Mouse (Mus musculus) MEL (cell line): ENCODE measurements at regions not wholly inside any gene's neighbourhood (a gene's known extent, or its start where the extent isn't known, plus 50 kb on each side); places are given as distances from the start of the nearest gene placed in this dataset.
"Not testable (repeated sequence)": the region's sequence is repeated elsewhere in the genome, so short reads cannot be mapped to it uniquely, and the experiment has no call there.

ENCODE experiments used
- DNase-seq: peaks from one replicate; pipeline ENCODE4 v3.0.0; 2011; ENCODE audit warnings: low read depth, low spot score
- H3K27ac ChIP-seq: 2 replicates; pipeline ENCODE4 v1.5.1; 2012; ENCODE audit warnings: low read depth, mild to moderate bottlenecking, control low read depth, low read length, moderate library complexity; ENCODE audit not compliant: control insufficient read depth
- H3K27me3 ChIP-seq, 2 experiments: fragments of 150-350 bp in 1 of 2; sonication (generic) in 1 of 2; 2 replicates each; pipeline ENCODE4 v1.6.1; 2012; ENCODE audit warnings: low read length in 2 of 2, mild to moderate bottlenecking in 2 of 2, improper control_type of control experiment in 1 of 2, moderate library complexity in 1 of 2; ENCODE audit not compliant: insufficient read depth in 2 of 2, control insufficient read depth in 1 of 2
- H3K36me3 ChIP-seq, 2 experiments: 2 replicates each; pipeline ENCODE4 v1.6.1; 2012 to 2014; ENCODE audit warnings: low read length in 2 of 2, improper control_type of control experiment in 1 of 2, inconsistent platforms in 1 of 2, mild to moderate bottlenecking in 1 of 2; ENCODE audit not compliant: insufficient read depth in 2 of 2, control insufficient read depth in 1 of 2
- H3K4me1 ChIP-seq, 2 experiments: fragments of 150-350 bp in 1 of 2; sonication (generic) in 1 of 2; 2 replicates each; pipeline ENCODE4 v1.6.1; 2012; ENCODE audit warnings: low read length in 2 of 2, improper control_type of control experiment in 1 of 2, mild to moderate bottlenecking in 1 of 2; ENCODE audit not compliant: insufficient read depth in 2 of 2, control insufficient read depth in 1 of 2
- H3K4me3 ChIP-seq, 2 experiments: fragments of 150-350 bp in 1 of 2; sonication (generic) in 1 of 2; 2 replicates each; pipeline ENCODE4 v1.5.1; 2012; ENCODE audit warnings: low read depth in 2 of 2, low read length in 2 of 2, mild to moderate bottlenecking in 2 of 2, moderate library complexity in 2 of 2, control low read depth in 1 of 2, improper control_type of control experiment in 1 of 2; ENCODE audit not compliant: control insufficient read depth in 1 of 2, insufficient read depth in 1 of 2
- H3K79me2 ChIP-seq: 2 replicates; pipeline ENCODE4 v1.6.1; 2012; ENCODE audit warnings: mild to moderate bottlenecking, low read length, moderate library complexity; ENCODE audit not compliant: control insufficient read depth, poor library complexity, insufficient read depth
- H3K9ac ChIP-seq: 2 replicates; pipeline ENCODE4 v1.6.1; 2012; ENCODE audit warnings: low read depth, mild to moderate bottlenecking, control low read depth, low read length, moderate library complexity; ENCODE audit not compliant: control insufficient read depth, poor library complexity, severe bottlenecking
- H3K9me3 ChIP-seq: fragments of 150-350 bp; sonication (generic); replicated peaks from 2 replicates; pipeline ENCODE4 v1.6.1; 2012; ENCODE audit warnings: mild to moderate bottlenecking, low read length, improper control_type of control experiment, moderate library complexity; ENCODE audit not compliant: insufficient read depth
- CHD1 ChIP-seq: IDR thresholded peaks from 2 replicates; pipeline ENCODE4 v1.6.1; 2012; ENCODE audit warnings: low read depth, mild to moderate bottlenecking, inconsistent platforms, low read length, improper control_type of control experiment
- CHD2 ChIP-seq: IDR thresholded peaks from 2 replicates; pipeline ENCODE4 v1.6.1; 2011; ENCODE audit warnings: low read length, improper control_type of control experiment
- CTCF ChIP-seq, 3 experiments: IDR thresholded peaks in 2 of 3; conservative IDR thresholded peaks in 1 of 3; 2 replicates each; pipeline ENCODE4 v1.5.1; 2011 to 2012; ENCODE audit warnings: low read length in 3 of 3, low read depth in 2 of 3, mild to moderate bottlenecking in 2 of 3, improper control_type of control experiment in 1 of 3, inconsistent platforms in 1 of 3, mixed read lengths in 1 of 3, moderate library complexity in 1 of 3; ENCODE audit not compliant: control insufficient read depth in 1 of 3, insufficient read depth in 1 of 3, poor library complexity in 1 of 3, severe bottlenecking in 1 of 3
- E2F4 ChIP-seq: IDR thresholded peaks from 2 replicates; pipeline ENCODE4 v1.6.1; 2011; ENCODE audit warnings: low read depth, low read length, improper control_type of control experiment, borderline replicate concordance
- GATA1 ChIP-seq: IDR thresholded peaks from 2 replicates; pipeline ENCODE4 v1.6.1; 2011; ENCODE audit warnings: low read depth, low read length, improper control_type of control experiment
- JUND ChIP-seq: IDR thresholded peaks from 2 replicates; pipeline ENCODE4 v1.6.1; 2011; ENCODE audit warnings: low read depth, mild to moderate bottlenecking, improper control_type of control experiment, low read length
- KAT2A ChIP-seq: conservative IDR thresholded peaks from 2 replicates; pipeline ENCODE4 v1.6.1; 2012; ENCODE audit warnings: low read depth, low read length, improper control_type of control experiment, inconsistent platforms
- MEF2A ChIP-seq: IDR thresholded peaks from 2 replicates; pipeline ENCODE4 v1.6.1; 2014; ENCODE audit warnings: low read depth, mild to moderate bottlenecking, inconsistent platforms, low read length, improper control_type of control experiment; ENCODE audit not compliant: poor library complexity, insufficient replicate concordance, severe bottlenecking; ENCODE audit errors: extremely low read depth
- MXI1 ChIP-seq: IDR thresholded peaks from 2 replicates; pipeline ENCODE4 v1.6.1; 2011; ENCODE audit warnings: mild to moderate bottlenecking, low read depth, low read length, improper control_type of control experiment
- POLR2A ChIP-seq, 2 experiments: IDR thresholded peaks; 2 replicates each; pipeline ENCODE4 v1.6.1; 2011 to 2012; ENCODE audit warnings: low read length in 2 of 2, mild to moderate bottlenecking in 2 of 2, control low read depth in 1 of 2, improper control_type of control experiment in 1 of 2, low read depth in 1 of 2, moderate library complexity in 1 of 2; ENCODE audit not compliant: control insufficient read depth in 1 of 2, insufficient read depth in 1 of 2, poor library complexity in 1 of 2
- RAD21 ChIP-seq: IDR thresholded peaks from 2 replicates; pipeline ENCODE4 v1.6.1; 2011; ENCODE audit warnings: mild to moderate bottlenecking, low read depth, low read length, improper control_type of control experiment
- RCOR1 ChIP-seq: IDR thresholded peaks from 2 replicates; pipeline ENCODE4 v1.6.1; 2012; ENCODE audit warnings: low read depth, mild to moderate bottlenecking, inconsistent platforms, low read length, improper control_type of control experiment
- SMC3 ChIP-seq: IDR thresholded peaks from 2 replicates; pipeline ENCODE4 v1.6.1; 2011; ENCODE audit warnings: low read depth, low read length, improper control_type of control experiment
- UBTF ChIP-seq: IDR thresholded peaks from 2 replicates; pipeline ENCODE4 v1.6.1; 2012; ENCODE audit warnings: low read depth, mild to moderate bottlenecking, inconsistent platforms, low read length, improper control_type of control experiment, moderate library complexity, borderline replicate concordance; ENCODE audit not compliant: insufficient read depth
- USF1 ChIP-seq: IDR thresholded peaks from 2 replicates; pipeline ENCODE4 v1.6.1; 2014; ENCODE audit warnings: low read depth, mild to moderate bottlenecking, inconsistent platforms, low read length, improper control_type of control experiment, moderate library complexity
- USF2 ChIP-seq, 2 experiments: IDR thresholded peaks; 2 replicates each; pipeline ENCODE4 v1.6.1; 2011 to 2012; ENCODE audit warnings: improper control_type of control experiment in 2 of 2, low read length in 2 of 2, borderline replicate concordance in 1 of 2, inconsistent platforms in 1 of 2, low read depth in 1 of 2, mild to moderate bottlenecking in 1 of 2; ENCODE audit not compliant: insufficient read depth in 1 of 2

DNA sequence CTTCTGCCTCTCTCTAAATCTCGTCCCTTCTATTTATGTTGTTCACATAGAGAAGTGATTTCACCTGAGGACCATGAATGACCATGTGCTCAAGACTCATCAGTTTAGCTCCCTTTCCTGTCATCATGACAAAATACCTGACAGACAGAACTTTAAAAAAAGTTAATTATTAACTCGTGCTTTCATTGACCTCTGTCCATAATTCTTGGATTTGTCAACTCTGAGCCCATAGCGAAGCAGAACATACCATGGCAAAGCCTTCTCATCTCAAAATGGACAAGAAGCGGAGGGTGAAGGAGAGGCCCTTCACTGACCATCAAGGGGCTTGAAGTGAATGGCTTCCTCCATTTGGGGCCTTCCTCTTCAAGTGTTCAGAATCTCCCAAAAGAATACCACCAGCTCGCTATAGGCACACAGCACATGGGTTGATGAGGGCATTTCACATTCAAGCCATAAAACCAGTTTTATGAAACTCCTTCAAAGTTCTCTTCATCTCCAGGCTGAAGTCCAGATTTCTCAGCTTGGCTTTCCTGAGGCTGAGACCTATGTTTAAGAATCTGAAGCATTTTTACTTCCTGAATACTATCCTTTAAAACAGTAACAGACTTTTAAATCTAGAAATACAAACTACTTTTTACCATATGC lies 144.0 kb upstream of the P2ry1 start:
- Histone ChIP-seq H3K27ac (no peak overlapping the region), H3K4me3 (no peak overlapping the region), H3K36me3 (no peaks in the 10 kb centered on the region), H3K79me2 (no peaks in the 10 kb centered on the region), H3K9ac (no peak overlapping the region), H3K4me1 (no peaks in the 10 kb centered on the region), H3K27me3 (no peaks in the 10 kb centered on the region)
- no peak for DNase-seq
- no peak for TF ChIP-seq USF2 (IDR thresholded peaks at IDR 0.05; ENCODE audit: borderline replicate concordance in 1 of 2, insufficient read depth in 1 of 2, low read depth in 1 of 2, low read length in 2 of 2)
- TF ChIP-seq, all 39 proteins: peak for 0
- H3K9me3 ChIP-seq: no peaks in the 10 kb centered on the region

DNA sequence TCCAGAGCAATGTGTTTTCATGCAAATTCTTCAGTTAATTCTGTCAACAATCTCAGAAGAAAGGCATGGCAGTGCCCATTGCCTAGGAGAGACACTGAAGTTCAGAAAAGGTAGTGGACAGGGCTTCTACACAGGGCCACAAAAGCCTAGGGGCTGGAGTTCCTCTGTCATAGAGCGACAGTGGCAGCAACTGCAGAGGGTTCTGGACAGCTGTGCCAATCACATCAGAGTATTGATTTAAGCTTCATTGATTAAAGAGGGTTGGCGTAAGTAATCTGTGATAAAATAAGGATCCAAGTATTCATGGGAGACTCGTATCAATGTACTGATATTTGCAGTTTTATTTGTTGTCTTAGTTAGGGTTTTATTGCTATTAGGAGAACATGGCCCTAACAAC lies 143.5 kb upstream of the P2ry1 start:
- Histone ChIP-seq H3K4me3 (no peak overlapping the region), H3K27me3 (no peaks in the 10 kb centered on the region), H3K9ac (no peak overlapping the region), H3K9me3 (no peaks in the 10 kb centered on the region), H3K4me1 (no peaks in the 10 kb centered on the region), H3K79me2 (no peaks in the 10 kb centered on the region), H3K27ac (no peak overlapping the region)
- no peak for DNase-seq
- TF ChIP-seq UBTF (no peak), RAD21 (no peak), GATA1 (no peak), CHD2 (no peak), SMC3 (no peak), CHD1 (no peak), MEF2A (no peak), KAT2A (no peak), E2F4 (no peak), JUND (no peak), CTCF (IDR thresholded peaks at IDR 0.05 in 2 of 3, conservative IDR thresholded peaks at IDR 0.05 in 1 of 3; ENCODE audit: control insufficient read depth in 1 of 3, insufficient read depth in 1 of 3, low read depth in 2 of 3, low read length in 3 of 3, poor library complexity in 1 of 3, severe bottlenecking in 1 of 3) (no peak), MXI1 (no peak), RCOR1 (no peak), USF1 (no peak), POLR2A (IDR thresholded peaks at IDR 0.05; ENCODE audit: control insufficient read depth in 1 of 2, insufficient read depth in 1 of 2, low read depth in 1 of 2, low read length in 2 of 2, poor library complexity in 1 of 2) (no peak)
- TF ChIP-seq, all 39 proteins: peak for 0
- no peaks in the 10 kb centered on the region for H3K36me3 ChIP-seq

DNA sequence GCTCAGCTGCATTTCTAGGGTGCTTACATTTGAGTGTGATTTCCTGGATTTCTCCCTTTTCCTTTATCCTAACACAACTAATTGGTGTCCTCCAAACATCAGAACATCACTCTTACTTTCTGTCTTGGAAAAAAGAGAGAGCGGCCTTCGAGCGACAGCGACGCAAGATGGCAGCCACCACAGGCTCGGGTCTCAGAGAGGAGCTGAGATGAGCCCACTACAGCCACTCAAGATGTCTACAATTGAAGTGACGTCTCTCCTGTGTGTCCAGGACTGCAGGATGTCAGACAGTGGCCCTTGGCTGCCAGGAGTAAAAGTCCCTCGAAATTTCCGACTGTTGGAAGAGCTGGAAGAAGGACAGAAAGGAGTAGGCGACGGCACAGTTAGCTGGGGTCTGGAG lies 125.7 kb upstream of the P2ry1 start:
- not testable (repeated sequence) for H3K9ac ChIP-seq, DNase-seq, H3K36me3 ChIP-seq, H3K9me3 ChIP-seq, H3K27me3 ChIP-seq, H3K4me3 ChIP-seq, H3K27ac ChIP-seq, H3K79me2 ChIP-seq, H3K4me1 ChIP-seq
